Mouse (Mus musculus): ENCODE measurements around the gene Vmn1r172. TPM values are rescaled to one million over a fixed set of nuclear protein-coding genes. Genes with fewer than 3 reads are reported as not detected.

Gene Vmn1r172
- not detected for polyA plus RNA-seq (2014; fragmentation: Illumina TruSeq; extraction: RNeasy Lipid Tissue Mini Kit (QIAGEN cat#74804); ENCODE audit: low read depth, low replicate concordance)

DNA sequence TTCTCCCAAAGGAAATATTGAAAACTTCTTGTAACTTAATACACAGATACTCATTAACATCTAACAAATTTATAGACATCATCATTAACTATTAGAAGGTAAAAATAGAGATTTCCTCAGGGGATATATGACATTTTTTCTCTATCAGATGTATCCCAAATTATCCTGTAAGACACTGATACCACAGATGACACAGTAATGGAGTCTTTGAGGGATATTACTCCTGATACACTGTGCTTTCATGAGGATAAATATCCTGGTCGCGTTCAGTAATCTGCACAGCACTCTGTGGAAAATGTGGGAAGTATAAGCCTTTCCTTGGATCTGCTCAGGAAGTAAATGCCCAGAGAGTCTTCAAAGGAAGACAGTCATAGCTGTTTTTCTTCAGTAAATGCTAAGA, at the start of gene Vmn1r172:
Vmn1r172 (plus strand) TSS at position 301 of the 400 bp plus-strand sequence.

DNA sequence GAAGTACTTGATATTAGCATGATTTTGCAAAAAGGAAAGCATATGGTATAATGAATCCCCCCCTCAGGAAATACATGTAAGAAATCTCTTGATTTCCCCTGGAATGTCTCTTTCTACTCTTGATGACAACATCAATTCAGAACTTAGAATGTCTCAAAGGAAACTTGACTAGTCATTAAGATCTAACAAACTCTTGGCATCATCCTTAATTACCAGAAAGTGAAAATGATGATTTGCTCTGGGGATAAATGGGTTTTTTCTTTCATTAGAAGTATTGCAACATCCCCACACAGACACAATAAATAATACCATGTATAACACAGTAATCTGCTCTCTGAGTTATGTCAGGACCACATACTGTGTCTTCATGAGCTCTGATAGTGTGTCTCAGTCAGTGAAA, 27.7 kb upstream of the Vmn1r172 start, which contains the start of gene Vmn1r171:
Vmn1r171 (plus strand) TSS at position 301 of the 400 bp plus-strand sequence.

GRCm38 (mm10) chr7:23700403-23700802, 42.3 kb downstream of the Vmn1r172 start, which contains the start of gene Vmn1r173:
Vmn1r173 (plus strand) TSS chr7:23700703.

Other genes with a start within 250 kb of the Vmn1r172 start
- not detected for gene Vmn1r167, start 151.1 kb upstream of the Vmn1r172 start, polyA plus RNA-seq (2014; fragmentation: Illumina TruSeq; extraction: RNeasy Lipid Tissue Mini Kit (QIAGEN cat#74804); ENCODE audit: low read depth, low replicate concordance)
- not detected for gene Vmn1r168, start 118.6 kb upstream of the Vmn1r172 start, polyA plus RNA-seq (2014; fragmentation: Illumina TruSeq; extraction: RNeasy Lipid Tissue Mini Kit (QIAGEN cat#74804); ENCODE audit: low read depth, low replicate concordance)
- not detected for gene Vmn1r169, start 82.8 kb upstream of the Vmn1r172 start, polyA plus RNA-seq (2014; fragmentation: Illumina TruSeq; extraction: RNeasy Lipid Tissue Mini Kit (QIAGEN cat#74804); ENCODE audit: low read depth, low replicate concordance)
- not detected for gene Vmn1r170, start 52.1 kb upstream of the Vmn1r172 start, polyA plus RNA-seq (2014; fragmentation: Illumina TruSeq; extraction: RNeasy Lipid Tissue Mini Kit (QIAGEN cat#74804); ENCODE audit: low read depth, low replicate concordance)
- gene Vmn1r171, start 27.6 kb upstream of the Vmn1r172 start, polyA plus RNA-seq (2014; fragmentation: Illumina TruSeq; extraction: RNeasy Lipid Tissue Mini Kit (QIAGEN cat#74804); ENCODE audit: low read depth, low replicate concordance), result not detected
- gene Vmn1r173, start 42.4 kb downstream of the Vmn1r172 start, polyA plus RNA-seq (2014; fragmentation: Illumina TruSeq; extraction: RNeasy Lipid Tissue Mini Kit (QIAGEN cat#74804); ENCODE audit: low read depth, low replicate concordance), result not detected
- not detected for gene Vmn1r174, start 94.0 kb downstream of the Vmn1r172 start, polyA plus RNA-seq (2014; fragmentation: Illumina TruSeq; extraction: RNeasy Lipid Tissue Mini Kit (QIAGEN cat#74804); ENCODE audit: low read depth, low replicate concordance)
- gene Vmn1r175, start 152.3 kb downstream of the Vmn1r172 start, polyA plus RNA-seq (2014; fragmentation: Illumina TruSeq; extraction: RNeasy Lipid Tissue Mini Kit (QIAGEN cat#74804); ENCODE audit: low read depth, low replicate concordance), result not detected
- gene Vmn1r176, start 179.1 kb downstream of the Vmn1r172 start, polyA plus RNA-seq (2014; fragmentation: Illumina TruSeq; extraction: RNeasy Lipid Tissue Mini Kit (QIAGEN cat#74804); ENCODE audit: low read depth, low replicate concordance), result not detected
- gene Vmn1r177, start 208.1 kb downstream of the Vmn1r172 start, polyA plus RNA-seq (2014; fragmentation: Illumina TruSeq; extraction: RNeasy Lipid Tissue Mini Kit (QIAGEN cat#74804); ENCODE audit: low read depth, low replicate concordance), result not detected
- not detected for gene Vmn1r178, start 233.7 kb downstream of the Vmn1r172 start, polyA plus RNA-seq (2014; fragmentation: Illumina TruSeq; extraction: RNeasy Lipid Tissue Mini Kit (QIAGEN cat#74804); ENCODE audit: low read depth, low replicate concordance)

All from heart, adult 10 weeks (tissue).